Mouse (Mus musculus) gastrocnemius, postnatal 4 days (tissue): Measurements from ENCODE around the gene Slc7a4. TPM values are rescaled to one million over a fixed set of nuclear protein-coding genes. Genes with fewer than 3 reads are reported as not detected.
A peak's percentile ranks its signal among the peaks of the same experiment; 100 is the strongest.
"Not testable (repeated sequence)": the region's sequence is repeated elsewhere in the genome, so short reads cannot be mapped to it uniquely, and the experiment has no call there.

Source experiments
- DNase-seq, 2 experiments: peaks; one replicate each; pipeline ENCODE4 v3.0.0; 2021 to 2022; ENCODE audit warnings: low spot score in 2 of 2, mixed read lengths in 2 of 2
- total RNA-seq, 2 experiments: library from RNA; stranded (reverse); gene quantifications; 2 replicates each; pipeline ENCODE4 v1.2.3; 2021

The Slc7a4 gene
- total RNA-seq, 2 experiments from 2014 or later: 2.3 to 3.5 TPM

DNA sequence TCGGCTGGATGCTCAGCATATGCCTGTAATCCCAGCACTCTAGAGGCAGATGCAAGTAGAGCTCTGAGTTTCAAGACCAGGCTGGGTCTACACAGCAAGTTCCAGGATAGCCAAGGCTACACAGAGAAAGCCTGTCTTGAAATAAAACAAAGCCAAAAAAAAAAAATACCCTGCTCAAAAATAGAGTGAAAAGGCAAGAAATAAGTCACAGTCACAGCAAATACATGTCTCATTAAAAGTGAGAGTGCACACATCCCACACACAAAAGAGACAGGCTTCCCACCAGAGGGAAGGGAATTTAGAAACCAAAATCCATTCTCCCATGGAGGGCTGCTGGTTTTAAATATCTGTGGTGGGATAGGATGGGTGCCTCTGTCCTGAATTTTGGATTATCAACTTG lies 19.4 kb downstream of the Slc7a4 start:
- DNase-seq: no peak

- peak; percentile 38 to 76 for DNase-seq
These were observed 21.2 kb downstream of the Slc7a4 start, which contains the start of gene P2rx6 for GRCm38 (mm10) chr16:17561751-17562208. Gene P2rx6 (plus strand): TSS chr16:17561885.

DNA sequence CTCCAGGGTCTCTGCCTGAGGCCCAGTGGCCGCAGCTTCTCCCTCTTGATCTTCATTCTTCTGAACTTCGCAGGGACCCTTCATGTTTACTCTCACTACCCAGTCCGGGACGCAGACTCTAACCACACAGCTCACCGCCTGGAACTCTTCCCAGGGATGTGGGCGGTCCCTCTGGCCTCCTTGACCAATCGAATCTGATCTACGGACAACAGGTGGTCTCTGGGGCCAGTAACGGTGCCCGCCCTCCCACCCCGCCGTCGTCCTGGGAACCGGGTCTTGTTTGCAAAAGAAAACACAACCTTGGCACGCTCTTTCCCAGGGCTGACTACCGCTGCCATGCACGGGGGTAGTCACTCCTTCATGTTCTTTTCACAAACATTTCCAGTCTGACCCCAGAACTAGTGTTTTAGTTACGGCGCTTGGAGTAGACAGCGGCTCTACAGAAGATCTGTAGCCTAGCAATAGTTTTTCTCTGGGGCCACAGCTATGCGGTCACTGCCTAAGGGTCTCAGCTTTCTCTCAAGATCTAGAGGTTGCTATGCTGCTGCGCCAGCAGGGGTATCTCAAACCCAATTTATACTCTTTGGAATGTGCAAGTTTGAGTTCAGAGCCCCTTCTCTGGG lies 21.8 kb downstream of the Slc7a4 start, which contains the start of gene Lrrc74b:
Gene Lrrc74b (minus strand): TSS at position 120 of the 623 bp plus-strand sequence.
- peak in 1 of 2 experiments; percentile 72 for DNase-seq

DNA sequence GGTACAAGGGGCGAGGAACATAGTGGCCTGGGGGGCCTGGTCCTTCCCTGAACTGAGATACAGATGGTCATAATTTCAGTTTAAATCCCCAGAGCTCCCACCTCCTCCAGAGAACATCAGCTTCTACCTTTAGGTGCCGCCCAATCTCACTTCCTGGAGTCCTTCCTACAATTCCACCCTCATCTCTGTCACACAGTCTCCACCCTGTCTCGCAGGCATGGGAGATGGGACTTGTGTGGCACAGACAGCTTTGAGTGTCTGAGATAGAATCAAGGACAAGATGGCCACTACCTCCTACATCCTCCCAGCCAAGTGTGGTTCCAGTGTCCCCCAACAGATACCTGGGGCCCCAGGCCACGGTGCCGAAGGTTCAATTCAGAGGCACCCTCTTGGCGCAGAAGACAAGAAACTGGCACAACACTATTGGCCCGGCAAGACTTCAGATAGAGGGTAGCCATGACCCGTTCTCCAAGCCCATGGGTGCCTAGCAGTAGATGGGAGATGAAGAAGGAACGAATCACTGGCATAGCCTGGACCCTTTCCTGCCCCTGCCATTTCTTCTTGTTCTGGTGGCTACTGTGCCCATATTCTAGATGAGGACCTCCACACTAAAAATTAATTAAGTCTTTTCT lies 23.5 kb downstream of the Slc7a4 start:
- DNase-seq: no peak

GRCm38 (mm10) chr16:17558811-17559210 lies 24.2 kb downstream of the Slc7a4 start:
- DNase-seq: no peak

GRCm38 (mm10) chr16:17557947-17558480 lies 25.0 kb downstream of the Slc7a4 start:
- DNase-seq: peak; percentile 52 to 53

GRCm38 (mm10) chr16:17556907-17557306 lies 26.1 kb downstream of the Slc7a4 start:
- no peak for DNase-seq

DNA sequence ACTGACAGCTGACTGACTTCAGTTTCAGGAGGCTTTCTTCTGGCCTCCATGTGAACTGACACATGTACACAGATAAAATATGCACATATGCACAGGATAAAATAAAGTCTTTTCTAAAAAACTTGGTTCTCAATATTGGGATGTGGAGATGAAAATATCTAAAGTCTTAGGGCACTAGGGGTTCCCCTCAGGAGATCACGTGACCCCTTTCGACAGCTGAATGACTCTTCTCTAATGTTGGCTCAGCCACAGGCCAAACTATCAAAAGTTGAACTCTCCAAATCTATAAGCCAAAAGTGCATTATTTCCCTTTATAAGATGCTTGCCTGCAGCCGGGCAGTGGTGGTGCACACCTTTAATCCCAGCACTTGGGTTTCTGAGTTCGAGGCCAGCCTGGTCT lies 26.8 kb downstream of the Slc7a4 start:
- no peak for DNase-seq

GRCm38 (mm10) chr16:17554702-17555101 lies 28.3 kb downstream of the Slc7a4 start:
- DNase-seq: not testable (repeated sequence)

DNA sequence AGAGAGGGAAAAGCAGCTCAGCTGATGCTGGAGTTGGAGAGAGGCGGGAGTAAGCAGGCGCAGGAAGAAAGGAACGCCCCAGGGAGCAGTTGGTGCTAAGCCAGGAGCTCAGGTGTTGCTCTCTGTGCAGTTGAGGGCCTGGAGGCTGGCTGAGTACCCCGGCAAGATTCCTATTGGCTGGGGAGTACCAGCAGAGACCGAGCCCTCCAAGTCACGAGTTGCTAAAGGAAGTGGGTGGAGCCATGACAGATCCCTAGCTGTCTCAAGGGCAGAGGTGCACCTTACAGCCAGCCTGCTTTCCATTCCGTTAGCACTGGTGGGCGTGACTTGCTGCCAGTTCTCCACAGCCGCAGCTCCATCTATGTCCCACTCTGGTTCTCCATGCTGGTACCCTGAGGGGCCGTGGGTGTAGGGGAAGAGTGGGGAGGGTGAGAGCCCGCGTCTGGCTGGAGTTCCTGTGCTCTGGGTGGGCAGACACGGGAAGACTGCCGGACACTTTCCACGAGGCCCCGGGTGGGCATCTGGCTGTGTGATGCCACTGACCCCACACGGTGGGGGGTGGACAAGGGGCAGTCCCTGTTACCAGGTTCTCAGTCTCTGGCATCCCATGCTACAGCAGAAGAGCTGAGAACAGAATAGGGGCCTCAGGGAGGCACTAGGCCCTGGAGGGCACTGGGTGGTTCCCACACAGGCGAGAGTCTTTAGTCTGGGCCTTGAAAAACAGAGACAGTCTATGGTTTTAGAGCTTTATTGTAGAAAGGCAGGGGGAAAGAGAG lies 28.9 kb downstream of the Slc7a4 start:
- no peak for DNase-seq

DNA sequence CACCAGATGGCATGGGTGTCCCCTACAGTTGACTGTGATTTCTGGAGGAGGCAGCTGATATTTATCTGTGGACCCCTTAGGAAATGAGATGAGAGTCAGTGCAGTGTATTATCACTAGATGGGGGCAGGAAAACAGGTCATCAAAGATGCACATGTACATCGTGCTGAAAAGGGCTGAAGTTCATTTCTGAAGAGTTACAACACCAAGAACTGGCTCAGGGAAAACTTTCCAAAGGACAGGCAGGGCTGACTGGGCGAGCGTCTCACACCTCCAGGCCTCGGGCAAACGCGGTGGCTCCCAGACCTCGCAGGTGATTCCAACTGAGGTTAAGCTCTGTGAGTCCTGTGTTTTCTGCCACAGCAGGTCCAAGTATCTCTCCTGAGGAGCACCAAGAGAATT lies 30.2 kb downstream of the Slc7a4 start:
- no peak for DNase-seq

- no peak for DNase-seq
These were observed 40.4 kb downstream of the Slc7a4 start for GRCm38 (mm10) chr16:17542632-17543031.

GRCm38 (mm10) chr16:17536584-17536983 lies 46.4 kb downstream of the Slc7a4 start:
- DNase-seq: no peak

GRCm38 (mm10) chr16:17532676-17533329 lies 50.2 kb downstream of the Slc7a4 start:
- no peak for DNase-seq

DNA sequence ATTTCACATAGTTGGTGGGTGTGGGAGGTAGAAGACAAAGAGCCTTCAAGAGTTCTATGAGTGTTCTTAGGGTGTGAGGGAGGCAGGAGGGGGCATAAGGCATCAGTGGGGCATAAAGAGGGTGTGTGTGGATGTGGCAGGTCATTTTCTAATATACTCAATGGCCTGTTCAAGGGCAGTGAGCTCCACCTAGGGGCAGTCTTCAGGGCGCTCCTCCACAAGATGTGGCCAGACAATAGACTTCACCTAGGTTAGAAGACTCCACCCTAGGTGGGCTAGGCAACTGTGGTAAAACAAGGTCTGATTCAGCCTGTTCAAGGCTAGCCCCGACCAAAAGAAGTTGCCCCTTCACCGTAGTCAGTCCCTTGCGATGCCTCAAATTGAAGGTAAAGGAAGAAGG lies 50.7 kb downstream of the Slc7a4 start:
- no peak for DNase-seq

DNA sequence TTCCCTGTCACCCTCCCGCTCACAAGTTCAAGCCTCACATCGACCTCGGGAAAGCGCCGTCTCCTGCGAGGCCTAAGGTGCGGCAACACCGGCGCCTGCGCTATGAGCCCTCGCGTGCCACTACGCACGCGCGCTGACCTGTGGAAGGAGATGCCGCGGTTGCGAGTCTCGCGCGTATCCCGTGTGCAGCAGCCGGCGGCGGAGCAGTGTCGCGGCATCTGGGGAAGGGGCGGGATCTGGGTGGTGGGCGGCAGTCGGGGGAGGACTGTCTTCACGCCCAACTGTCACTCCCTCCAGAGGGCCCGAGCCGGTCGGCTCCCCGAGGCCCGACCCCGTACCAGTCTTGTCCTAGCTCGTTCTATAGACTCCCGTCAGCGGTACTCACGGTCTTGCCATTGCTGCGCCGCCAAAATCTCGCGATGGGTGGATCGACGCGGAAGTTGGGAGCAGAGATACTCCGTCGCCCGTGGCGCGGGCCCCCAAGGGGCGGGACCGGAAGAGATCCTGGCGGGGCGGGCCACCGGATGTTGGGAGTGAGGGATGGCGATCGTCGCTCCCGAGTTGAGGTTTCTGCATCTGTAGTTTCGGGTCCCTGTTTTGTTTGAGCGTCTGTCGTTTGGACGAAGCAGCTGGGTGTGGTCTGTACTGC lies 52.2 kb downstream of the Slc7a4 start, which contains the start of gene Thap7:
Gene Thap7 (minus strand): TSS at position 497 of the 649 bp plus-strand sequence.
- peak; percentile 98 for DNase-seq

DNA sequence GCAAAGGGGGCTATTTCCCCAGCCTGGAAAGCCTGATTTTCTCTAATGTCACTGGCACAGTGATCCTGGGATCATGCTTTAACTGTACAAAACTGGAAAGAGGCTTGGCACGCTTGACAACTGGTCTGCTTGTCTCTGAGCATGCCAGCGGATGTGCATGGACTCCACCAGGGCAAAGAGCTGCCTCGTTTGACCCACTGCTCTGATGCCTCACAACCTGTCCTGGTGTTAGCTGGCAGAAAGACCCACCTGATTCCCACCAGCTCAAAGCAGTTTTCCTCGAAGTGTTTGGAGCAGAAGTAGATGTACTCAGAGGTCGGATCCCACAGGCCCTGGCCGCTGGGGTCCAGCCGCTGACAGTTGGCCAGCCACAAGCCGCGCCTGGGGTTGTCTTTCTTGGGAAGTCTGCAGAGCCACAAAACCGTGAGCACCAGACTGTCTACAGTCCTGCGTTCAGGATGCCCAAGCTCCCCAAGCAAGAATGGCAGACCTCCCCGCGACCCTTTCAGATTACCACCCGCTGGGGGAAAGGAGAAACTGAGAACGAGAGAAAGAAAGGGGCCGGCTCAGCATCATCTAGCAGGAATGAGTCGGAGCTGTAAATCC lies 52.9 kb downstream of the Slc7a4 start:
- peak in 1 of 2 experiments; percentile 39 for DNase-seq

- no peak for DNase-seq
These were observed 54.7 kb downstream of the Slc7a4 start for GRCm38 (mm10) chr16:17528276-17528675.

DNA sequence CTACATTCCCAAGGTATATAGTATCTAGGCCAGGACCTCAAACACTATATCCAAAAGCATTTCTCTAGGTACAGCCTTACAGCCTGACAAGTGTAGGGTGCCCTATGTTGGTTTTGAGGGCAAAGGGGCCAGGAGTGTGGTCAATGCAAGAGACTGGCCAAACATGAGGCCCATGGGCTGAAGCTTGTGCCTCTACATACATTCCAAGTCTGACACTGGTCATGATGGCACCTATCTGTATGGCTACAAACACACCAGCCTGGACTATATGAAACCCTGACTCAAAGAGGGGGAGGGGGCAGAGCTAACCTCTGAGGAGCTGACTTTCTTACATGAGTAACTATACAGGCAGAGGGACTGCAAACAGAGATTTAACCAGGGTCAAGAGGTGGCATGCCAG lies 55.4 kb downstream of the Slc7a4 start:
- no peak for DNase-seq

DNA sequence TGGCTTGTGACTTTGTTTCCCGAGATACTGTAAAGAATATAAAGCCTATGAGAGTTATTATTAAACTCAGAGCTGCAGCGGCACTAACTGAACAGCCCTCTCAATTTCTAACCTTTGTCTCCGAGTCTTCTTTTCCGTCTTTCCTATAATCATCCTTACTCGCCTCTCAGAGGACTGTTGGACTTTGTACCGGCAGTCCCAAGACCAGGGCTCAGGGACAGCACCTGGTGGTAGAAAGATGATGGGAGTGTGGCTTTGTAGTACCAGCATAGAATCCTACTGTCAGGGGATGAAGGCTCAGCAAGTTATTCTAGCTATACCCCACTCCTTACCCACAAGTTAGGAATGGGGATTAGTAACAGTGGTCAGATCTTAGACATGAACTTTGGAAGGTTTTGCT lies 56.8 kb downstream of the Slc7a4 start:
- DNase-seq: no peak
